Mouse (Mus musculus): Measurements from ENCODE around the gene Epp13.
"Not testable (repeated sequence)": the region's sequence is repeated elsewhere in the genome, so short reads cannot be mapped to it uniquely, and the experiment has no call there.

Gene Epp13

DNA sequence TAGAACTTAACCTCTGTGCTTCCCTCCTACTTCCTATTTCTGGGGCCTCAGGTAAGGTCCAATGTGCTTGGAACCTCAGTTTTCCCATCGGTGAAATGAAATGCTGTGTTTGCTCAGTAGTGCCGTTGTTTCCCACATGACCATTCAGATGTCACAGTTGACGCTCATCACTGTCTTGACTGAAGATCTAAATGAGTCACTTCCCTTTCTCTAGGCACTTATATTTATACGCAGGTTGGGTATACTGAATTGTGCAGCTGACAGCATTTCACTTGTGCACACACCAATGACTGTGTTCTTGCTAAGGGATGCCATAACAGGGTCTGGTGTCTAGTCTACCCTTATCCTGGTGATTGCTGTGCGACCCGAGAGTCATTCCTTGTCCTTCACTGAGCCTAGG is 32.9 kb downstream of the Epp13 start:
- no peak for DNase-seq (ENCODE audit: low spot score)

DNA sequence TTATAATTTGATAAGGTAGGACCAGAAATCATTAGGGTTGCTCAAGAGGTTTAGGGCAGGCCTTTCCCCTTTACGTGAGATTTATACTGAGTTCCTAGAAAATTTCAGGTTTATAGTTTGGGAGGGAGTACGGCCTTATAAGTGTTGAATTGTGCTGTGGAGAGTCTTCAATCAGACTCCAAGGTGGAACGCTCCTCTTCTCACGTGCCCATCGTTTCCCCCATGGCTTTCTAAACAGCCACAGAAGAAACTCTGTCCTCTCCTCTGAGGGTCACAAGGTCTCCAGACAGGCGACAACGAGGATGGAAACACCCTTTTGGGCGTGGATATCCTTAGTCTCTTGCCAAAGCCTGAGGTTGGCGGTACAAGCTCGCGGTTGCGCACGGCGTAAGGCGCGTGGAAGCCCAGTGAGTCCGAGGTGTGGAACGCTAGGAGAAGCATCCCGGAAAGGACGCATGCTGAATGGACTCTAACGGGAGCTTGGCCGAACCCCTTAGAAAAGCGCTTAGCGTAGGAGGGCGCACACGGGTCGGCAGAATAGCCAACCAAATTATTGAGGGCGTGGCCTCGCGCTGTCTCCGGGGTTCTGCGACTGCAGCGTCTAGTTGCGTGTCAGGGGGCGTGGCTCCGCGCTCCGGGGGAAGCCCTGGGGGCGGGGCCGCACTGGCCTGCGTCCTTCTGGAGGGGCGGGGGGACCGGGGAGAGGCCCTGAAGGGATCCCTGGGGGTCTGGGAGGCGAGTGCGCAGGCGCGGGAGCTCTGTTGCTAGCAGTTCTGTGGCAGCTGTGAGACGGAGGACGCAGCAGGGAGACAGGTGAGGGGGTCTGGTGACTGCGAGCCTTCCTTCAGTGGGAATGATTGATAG is 33.6 kb downstream of the Epp13 start, which contains the start of gene Zfp667:
Gene Zfp667, plus strand, starts transcription at position 738 of the 864 bp plus-strand sequence.
- DNase-seq (ENCODE audit: low spot score): peak; percentile 99

DNA sequence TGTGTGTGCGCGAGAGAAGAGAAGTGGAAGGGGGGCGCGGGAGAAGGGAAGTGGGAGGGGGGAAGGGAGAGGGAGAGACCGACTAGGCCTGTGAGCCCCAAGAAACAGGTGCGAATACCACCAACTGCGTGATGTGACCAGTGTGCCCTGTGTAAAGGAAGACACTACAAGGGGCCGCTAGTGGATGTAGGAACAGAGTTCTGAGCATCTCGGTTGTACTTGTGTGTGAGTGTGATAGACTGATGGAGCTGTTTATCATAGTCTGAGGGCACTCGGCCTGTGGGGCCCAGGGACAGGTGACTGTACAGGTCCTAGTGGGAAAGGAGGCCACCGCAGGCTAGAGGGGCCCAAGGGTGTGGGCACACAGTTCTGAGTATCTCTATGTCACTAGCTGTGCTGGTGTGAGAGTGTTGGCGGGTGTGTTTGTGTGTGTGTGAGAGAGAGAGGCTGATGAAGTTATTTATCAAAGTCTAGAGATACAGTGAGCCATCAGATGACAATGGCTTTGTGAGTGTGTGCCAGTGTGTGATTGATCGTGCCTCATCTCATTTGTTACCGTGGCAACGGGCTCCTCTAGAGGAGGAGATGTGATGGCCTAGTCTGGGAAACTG is 34.5 kb downstream of the Epp13 start:
- DNase-seq (ENCODE audit: low spot score): no peak

DNA sequence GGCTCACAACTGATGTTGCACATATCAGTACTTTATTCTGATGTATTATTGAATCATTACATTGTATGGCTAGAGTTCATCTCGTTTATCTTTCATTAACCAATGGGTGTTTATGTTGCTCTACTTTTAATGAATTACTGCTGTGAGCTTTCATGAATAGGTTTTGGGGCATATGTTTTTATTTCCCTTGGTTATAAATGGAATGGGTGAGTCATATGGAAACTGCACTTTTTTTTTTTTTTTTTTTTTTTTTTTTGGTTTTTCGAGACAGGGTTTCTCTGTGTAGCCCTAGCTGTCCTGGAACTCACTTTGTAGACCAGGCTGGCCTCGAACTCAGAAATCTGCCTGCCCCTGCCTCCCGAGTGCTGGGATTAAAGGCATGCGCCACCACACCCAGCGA is 38.6 kb downstream of the Epp13 start:
- DNase-seq (ENCODE audit: low spot score): not testable (repeated sequence)

DNA sequence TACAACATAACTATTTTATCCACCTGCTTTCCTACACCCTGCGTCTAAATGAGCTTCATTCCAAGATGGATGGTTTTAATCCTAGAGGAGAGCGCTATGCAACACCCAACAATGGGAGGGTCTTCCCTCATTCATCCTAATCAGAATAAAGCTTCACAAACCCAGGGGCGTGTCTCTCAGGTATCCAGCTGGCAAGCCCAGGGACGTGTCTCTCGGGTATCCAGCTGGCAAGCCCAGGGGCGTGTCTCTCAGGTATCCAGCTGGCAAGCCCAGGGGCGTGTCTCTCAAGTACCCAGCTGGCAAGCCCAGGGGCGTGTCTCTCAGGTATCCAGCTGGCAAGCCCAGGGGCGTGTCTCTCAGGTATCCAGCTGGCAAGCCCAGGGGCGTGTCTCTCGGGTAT is 48.3 kb downstream of the Epp13 start:
- peak; percentile 28 for DNase-seq (ENCODE audit: low spot score)

DNA sequence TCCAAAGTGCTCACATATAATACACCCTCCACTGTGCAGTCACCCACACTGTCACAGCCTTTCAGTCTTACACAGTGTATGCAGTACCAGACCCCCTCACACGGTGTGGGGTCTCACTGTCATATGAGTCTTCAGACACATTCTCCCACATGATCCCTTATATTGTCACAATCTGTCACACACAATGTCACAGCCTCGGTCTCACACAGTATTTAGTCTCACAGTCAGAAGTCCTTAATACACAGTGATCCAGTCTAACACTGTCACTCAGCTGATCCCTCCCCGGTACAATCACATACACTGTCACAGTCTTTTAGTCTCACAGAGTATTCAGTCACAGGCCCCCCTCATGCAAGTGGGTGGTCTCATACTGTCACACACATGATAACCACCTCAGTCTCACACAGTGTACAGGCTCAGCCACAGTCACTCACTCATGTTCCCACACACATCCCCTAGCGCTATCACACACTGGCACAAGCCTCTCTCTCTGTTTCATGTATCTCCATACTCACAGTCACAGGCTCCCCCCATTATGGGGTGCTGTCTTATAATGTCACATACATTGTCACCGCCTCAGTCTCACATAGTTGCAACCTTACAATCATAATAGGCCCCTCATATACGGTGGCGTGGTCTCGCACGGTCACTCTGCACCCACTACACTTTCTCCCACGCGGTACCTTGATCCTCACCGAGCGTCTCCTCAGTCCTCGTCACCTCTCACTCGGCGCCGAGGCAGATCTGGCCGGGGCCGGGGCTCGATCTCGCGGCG is 78.1 kb downstream of the Epp13 start:
- no peak for DNase-seq (ENCODE audit: low spot score)

DNA sequence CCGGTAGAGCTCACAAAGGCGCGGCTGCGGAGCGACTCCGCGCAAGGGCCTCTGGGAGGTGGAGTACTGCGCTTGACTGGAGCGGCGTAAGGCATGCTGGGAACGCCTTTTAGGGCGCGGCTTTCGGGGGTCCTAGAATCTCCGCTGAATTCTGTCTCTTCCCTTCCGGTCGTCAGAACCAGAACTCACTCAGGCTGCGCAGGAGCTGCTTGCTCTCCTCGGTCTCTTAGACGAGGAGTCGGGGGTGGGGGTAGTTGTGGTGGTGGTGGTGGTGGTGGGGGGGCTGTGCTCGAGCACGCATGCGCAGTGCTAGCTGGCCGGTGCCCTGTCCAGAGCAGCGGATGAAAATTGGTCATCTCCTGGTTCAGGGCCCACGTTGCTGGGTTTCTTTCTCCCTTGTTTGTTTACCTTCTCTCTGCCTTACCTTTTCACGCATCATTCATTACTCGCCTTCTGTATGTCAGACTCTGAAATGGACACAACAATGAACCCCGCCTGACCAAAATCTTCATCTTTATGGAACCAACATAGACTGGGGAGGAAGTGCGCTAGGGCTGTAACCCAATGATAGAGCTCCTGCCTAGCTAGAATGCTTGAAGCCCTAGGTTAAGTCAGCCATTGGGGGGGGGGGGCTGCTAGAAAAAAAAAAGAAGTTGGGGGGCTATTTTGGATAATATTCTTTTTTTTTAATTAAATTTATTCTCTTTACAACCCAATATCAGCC is 78.9 kb downstream of the Epp13 start, which contains the start of gene Zfp583:
Gene Zfp583, minus strand, starts transcription at position 53 of the 724 bp plus-strand sequence.
- peak; percentile 80 for DNase-seq (ENCODE audit: low spot score)
